Mouse (Mus musculus) hindbrain, postnatal 0 days (tissue): ENCODE measurements at regions not wholly inside any gene's neighbourhood (a gene's known extent, or its start where the extent isn't known, plus 50 kb on each side); places are given as distances from the start of the nearest gene placed in this dataset.
"Not testable (repeated sequence)": the region's sequence is repeated elsewhere in the genome, so short reads cannot be mapped to it uniquely, and the experiment has no call there.

Source experiments
- ATAC-seq: fragments of 200-750 bp; cut with Nextera tagmentation; 2 replicates; pipeline ENCODE4 v1.8.0; 2017; ENCODE audit warnings: mild to moderate bottlenecking, moderate TSS enrichment, moderate library complexity
- DNase-seq: peaks from one replicate; pipeline ENCODE4 v3.0.0-alpha.2; 2015; ENCODE audit warnings: low spot score
- H3K27ac ChIP-seq: fragments of 300-500 bp; sonication (generic); 2 replicates; pipeline ENCODE4 v1.5.1; 2014; ENCODE audit warnings: mild to moderate bottlenecking
- H3K27me3 ChIP-seq: fragments of 300-500 bp; sonication (generic); 2 replicates; pipeline ENCODE4 v1.6.1; 2014; ENCODE audit warnings: low read length, mixed read lengths; ENCODE audit not compliant: insufficient read depth
- H3K36me3 ChIP-seq: fragments of 300-500 bp; sonication (generic); 2 replicates; pipeline ENCODE4 v1.6.1; 2014; ENCODE audit warnings: low read length, mixed read lengths; ENCODE audit not compliant: insufficient read depth
- H3K4me1 ChIP-seq: fragments of 300-500 bp; sonication (generic); 2 replicates; pipeline ENCODE4 v1.6.1; 2014; ENCODE audit warnings: antibody characterized with exemption, low read length, mixed read lengths; ENCODE audit not compliant: insufficient read depth
- H3K4me2 ChIP-seq: fragments of 300-500 bp; sonication (generic); 2 replicates; pipeline ENCODE4 v1.6.1; 2014; ENCODE audit warnings: low read depth, mild to moderate bottlenecking, low read length, moderate library complexity, mixed read lengths
- H3K4me3 ChIP-seq: fragments of 300-500 bp; sonication (generic); 2 replicates; pipeline ENCODE4 v1.5.1; 2014; ENCODE audit warnings: low read length
- H3K9ac ChIP-seq: fragments of 300-500 bp; sonication (generic); replicated peaks from 2 replicates; pipeline ENCODE4 v1.6.1; 2014; ENCODE audit warnings: mild to moderate bottlenecking, low read length, moderate library complexity, mixed read lengths
- H3K9me3 ChIP-seq: fragments of 300-500 bp; sonication (generic); 2 replicates; pipeline ENCODE4 v1.6.1; 2016; ENCODE audit warnings: low read length, mixed read lengths
- CTCF ChIP-seq: IDR thresholded peaks from 2 replicates; pipeline ENCODE4 v1.5.1; 2016; ENCODE audit warnings: antibody characterized with exemption, control low read depth, low read depth
- WGBS: fragments of 180-500 bp; shearing (Covaris S2); extraction: QIAGEN DNeasy Blood & Tissue Kit; methylation state at CpG from one replicate; pipeline ENCODE4 v1.1.7; 2014; 5-methylcytosine and 5-hydroxymethylcytosine counted together

DNA sequence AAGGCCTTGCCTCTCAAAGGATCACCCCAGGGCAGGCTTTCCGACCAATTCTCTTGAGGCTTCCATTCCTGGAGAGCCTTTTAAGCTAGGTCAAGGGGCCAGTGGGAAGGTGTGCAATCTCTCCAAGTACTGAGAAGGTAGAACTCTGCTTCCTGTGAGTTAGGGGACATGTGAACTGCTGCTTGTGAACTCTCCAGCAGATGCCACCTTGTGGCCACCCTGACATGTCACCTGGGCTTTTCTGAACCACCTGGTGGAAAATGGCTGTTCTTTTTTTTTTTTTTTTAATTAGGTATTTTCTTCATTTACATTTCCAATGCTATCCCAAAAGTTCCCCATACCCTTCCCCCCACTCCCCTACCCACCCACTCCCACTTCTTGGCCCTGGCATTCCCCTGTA is 438.5 kb upstream of the Sall1 start:
- not testable (repeated sequence) for H3K27ac ChIP-seq, H3K4me3 ChIP-seq, H3K9ac ChIP-seq, H3K4me1 ChIP-seq, H3K4me2 ChIP-seq, ATAC-seq, H3K9me3 ChIP-seq, H3K36me3 ChIP-seq, H3K27me3 ChIP-seq
- DNase-seq, result peak; percentile 11
- peak; percentile 30; the same call in 1 of the 2 replicates for TF ChIP-seq CTCF
- WGBS, result 70% methylated on average over 1 of the region's 1 CpGs

DNA sequence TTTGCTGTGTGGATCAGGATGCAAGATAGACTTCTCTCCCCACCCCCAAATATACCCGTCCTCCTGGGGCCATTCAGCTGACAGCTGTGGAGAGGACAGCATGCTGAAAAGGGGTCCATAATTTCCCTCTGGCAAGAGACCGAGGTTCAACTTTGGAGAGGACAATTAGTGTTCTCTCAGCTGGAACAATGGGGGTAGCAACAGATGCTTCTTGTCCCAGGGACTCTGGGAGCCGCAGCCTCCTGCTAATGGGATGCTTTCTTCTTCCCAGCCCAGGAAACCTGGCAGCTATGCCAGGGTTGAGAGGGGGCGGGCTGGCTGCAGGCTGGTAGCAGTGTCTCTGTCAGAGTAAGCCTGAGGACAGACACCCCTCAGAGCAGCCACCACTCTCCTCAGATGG is 433.0 kb upstream of the Sall1 start:
- DNase-seq (peak; percentile 73), ATAC-seq (peak; percentile 79)
- Histone ChIP-seq H3K27ac (no peak overlapping the region), H3K9ac (no peak overlapping the region), H3K4me1 (no peaks in the 10 kb centered on the region), H3K27me3 (no peaks in the 10 kb centered on the region), H3K4me2 (no peak overlapping the region), H3K9me3 (no peaks in the 10 kb centered on the region), H3K4me3 (no peak overlapping the region), H3K36me3 (no peaks in the 10 kb centered on the region)
- no peak for TF ChIP-seq CTCF
- WGBS, result 25% methylated on average over 4 of the region's 4 CpGs

DNA sequence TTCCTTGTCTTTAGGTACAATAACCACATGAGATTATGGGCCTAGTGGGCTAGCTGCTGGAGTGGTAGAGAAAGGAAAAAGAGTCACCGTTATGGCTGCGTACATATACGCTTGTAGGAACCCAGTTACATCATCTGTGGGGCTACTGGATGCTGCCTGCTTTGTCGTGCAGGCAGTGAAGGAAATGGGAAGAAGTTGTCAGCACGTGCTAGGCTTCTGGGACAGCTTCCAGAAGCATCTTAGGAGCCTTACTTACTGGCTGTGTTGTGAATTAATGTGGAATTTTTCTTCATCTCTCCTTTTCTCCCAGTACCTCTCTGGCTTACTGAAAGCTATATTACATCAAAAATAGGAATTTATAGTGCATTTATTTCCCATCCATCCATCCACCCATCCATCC is 427.2 kb upstream of the Sall1 start:
- H3K4me2 ChIP-seq, result no peak overlapping the region
- H3K27me3 ChIP-seq, result no peaks in the 10 kb centered on the region
- no peak for TF ChIP-seq CTCF
- no peak overlapping the region for H3K4me3 ChIP-seq
- no peaks in the 10 kb centered on the region for H3K9me3 ChIP-seq
- H3K9ac ChIP-seq, result no peak overlapping the region
- DNase-seq (no peak), ATAC-seq (no peak)
- 79% methylated on average over 5 of the region's 5 CpGs for WGBS
- no peaks in the 10 kb centered on the region for H3K4me1 ChIP-seq
- no peaks in the 10 kb centered on the region for H3K36me3 ChIP-seq
- no peak overlapping the region for H3K27ac ChIP-seq

DNA sequence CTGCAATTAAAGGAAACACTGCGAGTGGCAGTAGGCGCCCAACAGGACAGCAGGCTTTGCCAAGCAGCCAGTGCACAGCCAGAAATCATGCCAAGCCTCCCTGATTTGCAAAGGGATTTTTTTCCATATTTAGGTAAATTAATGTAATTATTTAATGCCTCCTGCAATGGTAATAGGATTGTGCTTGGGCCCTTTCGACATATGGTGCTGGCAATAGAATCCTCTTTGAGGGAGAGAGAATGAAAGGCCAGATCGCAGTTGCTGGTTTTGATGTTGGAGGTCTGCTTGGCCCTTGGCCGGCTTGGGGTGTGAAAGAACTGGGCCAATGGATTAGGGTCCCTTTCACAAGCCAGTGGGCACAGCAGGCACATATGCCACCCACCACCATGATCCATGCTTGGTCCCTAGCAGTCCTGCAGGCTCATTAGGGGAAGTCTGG is 424.8 kb upstream of the Sall1 start:
- Histone ChIP-seq H3K27ac (no peak overlapping the region), H3K9me3 (no peaks in the 10 kb centered on the region), H3K27me3 (no peaks in the 10 kb centered on the region), H3K4me2 (no peak overlapping the region), H3K4me3 (no peak overlapping the region), H3K9ac (no peak overlapping the region), H3K4me1 (no peaks in the 10 kb centered on the region; the same call in 1 of the 2 replicates), H3K36me3 (no peaks in the 10 kb centered on the region)
- peak; percentile 67 for DNase-seq
- TF ChIP-seq CTCF, result no peak
- 61% methylated on average over 5 of the region's 5 CpGs for WGBS
- peak; percentile 62; the same call in 1 of the 2 replicates for ATAC-seq

DNA sequence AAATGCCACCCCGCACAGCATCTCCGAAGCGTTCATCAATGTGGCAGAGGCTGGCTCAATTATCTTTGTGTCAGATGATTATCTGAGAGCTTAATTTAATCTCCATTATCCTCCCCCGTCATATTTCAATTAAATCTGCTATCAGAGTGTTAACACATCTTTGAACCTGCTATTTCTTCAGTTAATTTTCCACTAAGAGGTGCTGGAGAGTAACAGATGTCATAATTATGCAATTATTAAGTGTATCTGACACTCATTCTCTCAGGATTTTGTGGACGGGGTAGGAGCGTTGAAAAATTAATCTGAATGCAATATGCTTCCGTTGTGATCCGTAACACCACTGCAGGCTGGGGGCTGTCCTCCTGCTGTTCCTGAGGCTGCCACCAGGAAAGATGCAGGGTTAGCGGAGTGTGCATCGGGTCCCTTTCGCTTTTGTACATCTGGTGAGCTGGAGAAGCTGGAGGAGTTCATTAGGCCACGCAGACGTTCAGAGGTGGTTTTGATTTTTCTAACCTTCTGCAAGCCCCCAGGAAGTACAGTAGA is 421.3 kb upstream of the Sall1 start:
- Histone ChIP-seq H3K4me1 (no peaks in the 10 kb centered on the region; the same call in 1 of the 2 replicates), H3K27me3 (no peaks in the 10 kb centered on the region), H3K9ac (no peak overlapping the region), H3K9me3 (no peaks in the 10 kb centered on the region; the same call in 1 of the 2 replicates), H3K4me3 (no peak overlapping the region), H3K36me3 (no peaks in the 10 kb centered on the region), H3K27ac (no peak overlapping the region), H3K4me2 (no peak overlapping the region)
- WGBS, result 54% methylated on average over 13 of the region's 13 CpGs
- ATAC-seq (0 out of 2 replicates have a peak, but pooled peaks have one; percentile 47), DNase-seq (peak; percentile 28)
- TF ChIP-seq CTCF, result peak; percentile 47

DNA sequence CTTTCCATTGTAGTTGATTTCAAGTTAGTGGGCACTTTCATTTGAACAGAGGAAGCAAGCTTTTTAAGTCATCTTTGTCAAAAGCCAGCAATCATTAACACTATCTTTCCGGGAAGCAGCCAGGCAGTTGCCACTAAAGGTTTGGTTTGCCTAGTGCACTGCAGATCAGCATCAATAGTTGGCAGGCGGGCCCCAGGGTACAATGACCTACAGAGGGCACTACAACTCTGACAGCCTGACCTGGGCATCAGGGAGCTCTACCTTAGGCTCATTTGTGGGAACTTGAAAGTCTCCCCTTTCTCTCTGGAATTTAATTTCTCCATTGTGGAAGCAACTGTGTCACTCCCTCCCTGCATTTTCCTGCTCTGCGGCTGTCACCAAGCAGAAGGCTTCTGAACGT is 412.6 kb upstream of the Sall1 start:
- Histone ChIP-seq H3K9ac (no peak overlapping the region), H3K4me2 (no peak overlapping the region), H3K9me3 (no peaks in the 10 kb centered on the region; the same call in 1 of the 2 replicates), H3K4me3 (no peak overlapping the region), H3K36me3 (no peaks in the 10 kb centered on the region), H3K4me1 (no peaks in the 10 kb centered on the region), H3K27ac (no peak overlapping the region), H3K27me3 (no peaks in the 10 kb centered on the region)
- WGBS, result 57% methylated on average over 4 of the region's 4 CpGs
- no peak for TF ChIP-seq CTCF
- DNase-seq (no peak), ATAC-seq (no peak)

DNA sequence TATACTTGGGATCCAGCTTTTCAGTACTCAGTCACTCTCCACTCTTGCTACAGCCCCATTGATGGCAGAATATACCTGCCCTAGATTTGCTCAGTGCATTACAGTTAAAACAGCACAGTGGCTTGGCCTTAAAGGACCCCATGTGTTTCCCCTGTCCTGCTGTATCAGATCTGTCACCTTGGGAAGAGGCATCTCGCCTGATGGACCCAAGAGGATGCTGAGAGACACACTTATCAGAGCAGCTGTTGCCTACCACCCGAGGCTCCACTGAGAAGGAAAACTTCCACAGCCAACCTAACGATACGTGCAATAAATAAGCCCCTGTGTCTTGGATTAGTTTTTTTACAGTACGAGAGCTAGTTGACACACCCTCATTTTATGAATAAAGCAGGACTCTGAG is 411.8 kb upstream of the Sall1 start:
- DNase-seq, result no peak
- WGBS, result 65% methylated on average over 5 of the region's 5 CpGs
- H3K4me2 ChIP-seq, result no peak overlapping the region
- no peak for ATAC-seq
- TF ChIP-seq CTCF, result no peak
- no peaks in the 10 kb centered on the region; the same call in 1 of the 2 replicates for H3K9me3 ChIP-seq
- no peak overlapping the region for H3K27ac ChIP-seq
- no peak overlapping the region for H3K9ac ChIP-seq
- H3K36me3 ChIP-seq, result no peaks in the 10 kb centered on the region
- H3K4me3 ChIP-seq, result no peak overlapping the region
- no peaks in the 10 kb centered on the region for H3K27me3 ChIP-seq
- no peaks in the 10 kb centered on the region for H3K4me1 ChIP-seq
